Mouse (Mus musculus) hindbrain, postnatal 0 days (tissue): ENCODE data around the gene Xcr1. TPM values are rescaled to one million over a fixed set of nuclear protein-coding genes. Genes with fewer than 3 reads are reported as not detected.

Source experiments
- ATAC-seq: fragments of 200-750 bp; cut with Nextera tagmentation; 2 replicates; pipeline ENCODE4 v1.8.0; 2017; ENCODE audit warnings: mild to moderate bottlenecking, moderate TSS enrichment, moderate library complexity
- DNase-seq: peaks from one replicate; pipeline ENCODE4 v3.0.0-alpha.2; 2015; ENCODE audit warnings: low spot score
- H3K27ac ChIP-seq: fragments of 300-500 bp; sonication (generic); 2 replicates; pipeline ENCODE4 v1.5.1; 2014; ENCODE audit warnings: mild to moderate bottlenecking
- H3K27me3 ChIP-seq: fragments of 300-500 bp; sonication (generic); 2 replicates; pipeline ENCODE4 v1.6.1; 2014; ENCODE audit warnings: low read length, mixed read lengths; ENCODE audit not compliant: insufficient read depth
- H3K36me3 ChIP-seq: fragments of 300-500 bp; sonication (generic); 2 replicates; pipeline ENCODE4 v1.6.1; 2014; ENCODE audit warnings: low read length, mixed read lengths; ENCODE audit not compliant: insufficient read depth
- H3K4me1 ChIP-seq: fragments of 300-500 bp; sonication (generic); 2 replicates; pipeline ENCODE4 v1.6.1; 2014; ENCODE audit warnings: antibody characterized with exemption, low read length, mixed read lengths; ENCODE audit not compliant: insufficient read depth
- H3K4me2 ChIP-seq: fragments of 300-500 bp; sonication (generic); 2 replicates; pipeline ENCODE4 v1.6.1; 2014; ENCODE audit warnings: low read depth, mild to moderate bottlenecking, low read length, moderate library complexity, mixed read lengths
- H3K4me3 ChIP-seq: fragments of 300-500 bp; sonication (generic); 2 replicates; pipeline ENCODE4 v1.5.1; 2014; ENCODE audit warnings: low read length
- H3K9ac ChIP-seq: fragments of 300-500 bp; sonication (generic); replicated peaks from 2 replicates; pipeline ENCODE4 v1.6.1; 2014; ENCODE audit warnings: mild to moderate bottlenecking, low read length, moderate library complexity, mixed read lengths
- H3K9me3 ChIP-seq: fragments of 300-500 bp; sonication (generic); 2 replicates; pipeline ENCODE4 v1.6.1; 2016; ENCODE audit warnings: low read length, mixed read lengths
- CTCF ChIP-seq: IDR thresholded peaks from 2 replicates; pipeline ENCODE4 v1.5.1; 2016; ENCODE audit warnings: antibody characterized with exemption, control low read depth, low read depth
- WGBS: fragments of 180-500 bp; shearing (Covaris S2); extraction: QIAGEN DNeasy Blood & Tissue Kit; methylation state at CpG from one replicate; pipeline ENCODE4 v1.1.7; 2014; 5-methylcytosine and 5-hydroxymethylcytosine counted together
- polyA plus RNA-seq: library from polyadenylated mRNA; unstranded; fragments of >200 nt; fragmentation: Nextera tagmentation; extraction: Ambion mirVana; gene quantifications from 2 replicates; pipeline ENCODE4 v1.2.1, GENCODE M21; 2015
- total RNA-seq: library from RNA; depleted of rRNA; stranded (reverse); fragments of >200 nt; gene quantifications from 2 replicates; pipeline ENCODE4 v1.2.3, GENCODE M21; 2014

The Xcr1 gene
- total and polyA plus RNA-seq, 2 experiments from 2014 or later = 0.10 TPM; not detected in 1

DNA sequence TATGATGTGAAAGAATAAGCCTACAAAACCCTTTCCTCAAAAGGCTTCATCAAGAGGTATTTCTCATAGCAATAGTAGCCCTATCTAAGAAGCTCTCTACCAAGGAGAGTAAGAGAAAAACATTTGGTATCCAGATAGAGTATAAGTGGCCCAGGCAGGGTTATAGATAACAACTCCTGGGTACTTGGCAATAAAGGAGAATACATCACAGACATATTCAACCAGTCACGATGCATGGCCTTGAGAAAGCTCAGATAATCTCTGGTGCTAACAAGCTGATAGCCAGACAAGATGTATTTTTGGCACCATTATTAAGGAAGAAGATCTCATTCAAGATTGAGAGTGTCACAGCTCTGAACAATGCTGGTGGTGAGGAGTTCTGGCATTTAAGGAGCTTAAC is 15.3 kb downstream of the Xcr1 start:
- no peaks in the 10 kb centered on the region for H3K36me3 ChIP-seq
- no peak overlapping the region for H3K9ac ChIP-seq
- DNase-seq (no peak), ATAC-seq (no peak)
- H3K9me3 ChIP-seq = no peaks in the 10 kb centered on the region
- H3K4me1 ChIP-seq = no peaks in the 10 kb centered on the region
- no peak overlapping the region for H3K27ac ChIP-seq
- H3K4me3 ChIP-seq = no peak overlapping the region
- H3K4me2 ChIP-seq = no peak overlapping the region
- TF ChIP-seq CTCF = no peak
- no peaks in the 10 kb centered on the region for H3K27me3 ChIP-seq
- 81% methylated on average over 1 of the region's 1 CpGs for WGBS

- no peaks in the 10 kb centered on the region for H3K27me3 ChIP-seq
These were observed 16.7 kb downstream of the Xcr1 start for GRCm38 (mm10) chr9:123845120-123845519.

DNA sequence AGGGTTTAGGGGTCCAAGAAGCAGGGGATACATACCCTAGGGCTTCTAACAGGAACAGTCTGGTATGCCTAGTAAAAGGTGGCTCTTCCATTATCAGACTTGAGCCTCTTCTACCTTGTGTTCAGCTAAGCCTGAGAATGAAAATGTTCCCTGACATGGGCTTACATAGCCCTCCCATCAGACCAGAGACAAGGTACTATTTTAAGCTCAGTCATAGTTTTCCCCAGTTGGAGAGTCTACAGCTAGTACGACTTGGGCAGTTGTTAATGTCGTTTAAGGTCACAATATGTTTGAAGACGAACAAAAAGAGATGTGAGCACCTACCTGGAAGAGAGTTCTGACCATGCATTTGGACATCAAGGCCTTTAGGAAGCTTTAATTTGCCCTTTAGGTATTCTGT is 17.4 kb downstream of the Xcr1 start:
- Histone ChIP-seq H3K9me3 (no peaks in the 10 kb centered on the region), H3K27ac (no peak overlapping the region), H3K9ac (no peak overlapping the region), H3K4me1 (no peaks in the 10 kb centered on the region), H3K36me3 (peaks cover 6% of the 10 kb centered on the region; the same call in 1 of the 2 replicates), H3K27me3 (no peaks in the 10 kb centered on the region), H3K4me3 (no peak overlapping the region), H3K4me2 (no peak overlapping the region)
- TF ChIP-seq CTCF = no peak
- WGBS = 88% methylated on average over 3 of the region's 3 CpGs
- DNase-seq = no peak
- ATAC-seq = no peak

More at GRCm38 (mm10) chr9:123845120-123845519, 16.7 kb downstream of the Xcr1 start:
- Histone ChIP-seq H3K4me1 (no peaks in the 10 kb centered on the region), H3K4me3 (no peak overlapping the region), H3K36me3 (peaks cover 1% of the 10 kb centered on the region; the same call in 1 of the 2 replicates), H3K4me2 (no peak overlapping the region), H3K9me3 (no peaks in the 10 kb centered on the region), H3K9ac (no peak overlapping the region), H3K27ac (no peak overlapping the region)
- no peak for DNase-seq
- TF ChIP-seq CTCF = peak; percentile 21; the same call in 1 of the 2 replicates
- WGBS = 73% methylated on average over 3 of the region's 3 CpGs
- ATAC-seq = no peak

DNA sequence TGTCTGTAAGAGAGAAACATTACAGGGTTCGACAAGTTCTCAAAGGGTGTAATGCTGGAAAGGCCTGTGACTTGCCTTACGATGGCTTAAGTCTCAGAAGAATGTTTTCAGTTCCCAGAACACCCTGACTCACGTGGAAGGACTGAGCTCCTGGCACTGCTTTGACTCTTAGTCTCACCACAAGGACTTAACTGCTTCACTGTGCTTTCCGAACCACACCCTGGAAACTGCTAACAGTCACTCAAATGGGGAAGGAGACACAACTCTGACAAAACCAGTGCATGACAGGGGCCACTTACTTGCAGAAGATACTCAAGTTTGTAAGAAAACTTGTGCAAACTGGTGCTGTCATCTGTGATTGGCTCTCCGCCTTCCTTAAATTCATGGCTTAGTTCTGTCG is 21.6 kb downstream of the Xcr1 start:
- 91% methylated on average over 6 of the region's 6 CpGs for WGBS
- Histone ChIP-seq H3K4me2 (no peak overlapping the region), H3K27me3 (no peaks in the 10 kb centered on the region), H3K9me3 (no peaks in the 10 kb centered on the region), H3K4me3 (no peak overlapping the region), H3K9ac (no peak overlapping the region), H3K36me3 (peaks cover 19% of the 10 kb centered on the region; the same call in 1 of the 2 replicates), H3K4me1 (no peaks in the 10 kb centered on the region), H3K27ac (no peak overlapping the region)
- no peak for ATAC-seq
- DNase-seq = no peak
- TF ChIP-seq CTCF = no peak

- no peak overlapping the region for H3K4me2 ChIP-seq
- ATAC-seq (no peak), DNase-seq (no peak)
- peaks cover 19% of the 10 kb centered on the region; the same call in 1 of the 2 replicates for H3K36me3 ChIP-seq
- no peaks in the 10 kb centered on the region for H3K9me3 ChIP-seq
- H3K4me3 ChIP-seq = no peak overlapping the region
- H3K4me1 ChIP-seq = no peaks in the 10 kb centered on the region
- H3K9ac ChIP-seq = no peak overlapping the region
- TF ChIP-seq CTCF = no peak
- H3K27me3 ChIP-seq = no peaks in the 10 kb centered on the region
- WGBS = 96% methylated on average over 3 of the region's 3 CpGs
- H3K27ac ChIP-seq = no peak overlapping the region
These were observed 26.0 kb downstream of the Xcr1 start for GRCm38 (mm10) chr9:123835851-123836250.

GRCm38 (mm10) chr9:123828916-123829315 is 32.9 kb downstream of the Xcr1 start:
- DNase-seq = no peak
- H3K9me3 ChIP-seq = no peaks in the 10 kb centered on the region
- H3K36me3 ChIP-seq = peaks cover 49% of the 10 kb centered on the region
- no peak for TF ChIP-seq CTCF
- H3K9ac ChIP-seq = no peak overlapping the region
- no peak for ATAC-seq
- H3K27ac ChIP-seq = no peak overlapping the region
- 96% methylated on average over 4 of the region's 4 CpGs for WGBS
- H3K4me3 ChIP-seq = no peak overlapping the region
- no peaks in the 10 kb centered on the region for H3K27me3 ChIP-seq
- no peak overlapping the region for H3K4me2 ChIP-seq
- H3K4me1 ChIP-seq = no peaks in the 10 kb centered on the region

DNA sequence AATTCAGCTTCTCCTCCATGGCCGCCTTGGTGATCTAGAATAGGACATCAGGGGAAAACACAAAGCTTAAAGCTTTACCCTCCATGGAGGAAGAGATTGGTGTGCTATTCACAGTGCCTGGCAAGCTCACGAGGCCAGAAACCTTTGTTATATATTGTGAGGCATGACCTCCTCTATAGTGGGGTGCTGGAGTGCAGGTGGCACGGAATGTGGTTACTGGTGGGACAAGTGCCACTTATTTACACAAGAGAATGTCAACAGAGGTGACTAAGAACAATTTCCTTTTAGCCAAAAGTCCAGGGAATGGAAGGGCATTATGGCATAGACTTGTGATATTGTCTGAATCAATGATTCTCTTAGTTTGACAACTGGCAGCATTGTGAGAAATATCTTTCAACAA is 35.2 kb downstream of the Xcr1 start:
- H3K4me1 ChIP-seq = no peaks in the 10 kb centered on the region
- 89% methylated on average over 3 of the region's 3 CpGs for WGBS
- H3K4me3 ChIP-seq = no peak overlapping the region
- H3K9me3 ChIP-seq = no peaks in the 10 kb centered on the region
- no peak for DNase-seq
- no peak overlapping the region for H3K9ac ChIP-seq
- H3K4me2 ChIP-seq = no peak overlapping the region
- no peak for TF ChIP-seq CTCF
- H3K36me3 ChIP-seq = peaks cover 65% of the 10 kb centered on the region
- no peaks in the 10 kb centered on the region for H3K27me3 ChIP-seq
- ATAC-seq = no peak
- no peak overlapping the region for H3K27ac ChIP-seq
